Mouse (Mus musculus) cortical plate, adult 2 months (tissue): ENCODE measurements around the gene Krt81. TPM values are rescaled to one million over a fixed set of nuclear protein-coding genes. Genes with fewer than 3 reads are reported as not detected.

Experiments used
- H3K27ac ChIP-seq: fragments of 200-500 bp; 2 replicates; pipeline ENCODE4 v1.5.1; 2012; ENCODE audit warnings: low read length, control low read depth, inconsistent platforms; ENCODE audit not compliant: insufficient read depth
- H3K4me1 ChIP-seq: fragments of 200-500 bp; 2 replicates; pipeline ENCODE4 v1.6.1; 2011; ENCODE audit warnings: low read length; ENCODE audit not compliant: control insufficient read depth, insufficient read depth
- H3K4me3 ChIP-seq: fragments of 200-500 bp; 2 replicates; pipeline ENCODE4 v1.5.1; 2011; ENCODE audit warnings: mild to moderate bottlenecking, low read length, control low read depth; ENCODE audit not compliant: insufficient read depth
- CTCF ChIP-seq: fragments of 200-500 bp; IDR thresholded peaks from 2 replicates; pipeline ENCODE4 v1.5.1; 2011; ENCODE audit warnings: mild to moderate bottlenecking, control low read depth, low read length; ENCODE audit not compliant: insufficient read depth; ENCODE audit errors: extremely low read depth
- POLR2A ChIP-seq: fragments of 200-500 bp; IDR thresholded peaks from 2 replicates; pipeline ENCODE4 v1.6.1; 2011; ENCODE audit warnings: mild to moderate bottlenecking, low read length, control low read depth; ENCODE audit not compliant: insufficient read depth; ENCODE audit errors: extremely low read depth
- polyA plus RNA-seq: library from polyadenylated mRNA; depleted of rRNA; stranded (reverse); fragments of >200 nt; gene quantifications from 2 replicates; pipeline ENCODE4 v1.2.3, GENCODE M21; 2012; rRNA removed

The Krt81 gene
- polyA plus RNA-seq, 1 experiment, result not detected

GRCm38 (mm10) chr15:101414807-101415565 lies 48.6 kb downstream of the Krt81 start:
- H3K4me3 ChIP-seq, result no peak overlapping the region
- no peaks in the 10 kb centered on the region for H3K4me1 ChIP-seq
- TF ChIP-seq POLR2A, result no peak
- no peak overlapping the region for H3K27ac ChIP-seq

- no peak overlapping the region for H3K27ac ChIP-seq
- TF ChIP-seq CTCF (no peak), POLR2A (no peak)
- no peak overlapping the region for H3K4me3 ChIP-seq
- H3K4me1 ChIP-seq, result no peaks in the 10 kb centered on the region
Observed at GRCm38 (mm10) chr15:101413916-101414635, 49.5 kb downstream of the Krt81 start.

- H3K27ac ChIP-seq, result no peak overlapping the region
- no peaks in the 10 kb centered on the region for H3K4me1 ChIP-seq
- TF ChIP-seq POLR2A (no peak), CTCF (no peak)
- H3K4me3 ChIP-seq, result no peak overlapping the region
Observed at GRCm38 (mm10) chr15:101412188-101412587, 51.4 kb downstream of the Krt81 start.

GRCm38 (mm10) chr15:101410775-101411174 lies 52.8 kb downstream of the Krt81 start, which contains the start of gene Krt7:
Gene Krt7, plus strand, starts transcription at chr15:101411043.
- no peak within 1 kb of the TSS for H3K27ac ChIP-seq
- no peaks in the 10 kb centered on the region for H3K4me1 ChIP-seq
- TF ChIP-seq POLR2A (no peak), CTCF (no peak)
- H3K4me3 ChIP-seq, result no peak within 1 kb of the TSS

Other genes with a start within 250 kb of the Krt81 start
- 39.7 and 41.0 TPM in 2 replicates for gene Grasp, start 239.6 kb downstream of the Krt81 start, polyA plus RNA-seq
- gene Nr4a1, start 209.5 kb downstream of the Krt81 start, polyA plus RNA-seq, result 76.6 and 103 TPM in 2 replicates
- gene Atg101, start 179.5 kb downstream of the Krt81 start, polyA plus RNA-seq, result 55.3 and 56.0 TPM in 2 replicates
- 0.13 and 0.23 TPM in 2 replicates for gene 6030408B16Rik, start 170.5 kb downstream of the Krt81 start, polyA plus RNA-seq
- 5.7 and 6.2 TPM in 2 replicates for gene Krt80, start 93.6 kb downstream of the Krt81 start, polyA plus RNA-seq
- gene Krt7, start 52.7 kb downstream of the Krt81 start, polyA plus RNA-seq, result 0.33 and 0.36 TPM in 2 replicates
- gene Krt87, start 24.9 kb downstream of the Krt81 start, polyA plus RNA-seq, result 0.09 TPM in 1 of 2 replicates, not detected in the other
- 0.13 TPM in 1 of 2 replicates, not detected in the other for gene Krt88, start 16.0 kb downstream of the Krt81 start, polyA plus RNA-seq
- gene Krt86, start 9.7 kb upstream of the Krt81 start, polyA plus RNA-seq, result not detected in 2 replicates
- not detected in 2 replicates for gene Krt83, start 27.8 kb upstream of the Krt81 start, polyA plus RNA-seq
- gene Gm49425, start 53.5 kb upstream of the Krt81 start, polyA plus RNA-seq, result not detected in 2 replicates
- gene Krt84, start 69.1 kb upstream of the Krt81 start, polyA plus RNA-seq, result not detected in 2 replicates
- not detected in 2 replicates for gene Krt82, start 86.9 kb upstream of the Krt81 start, polyA plus RNA-seq
- gene Krt90, start 99.2 kb upstream of the Krt81 start, polyA plus RNA-seq, result 0.04 TPM in 1 of 2 replicates, not detected in the other
- gene Krt75, start 110.2 kb upstream of the Krt81 start, polyA plus RNA-seq, result not detected in 2 replicates
- gene Gm5414, start 164.4 kb upstream of the Krt81 start, polyA plus RNA-seq, result not detected in 2 replicates
- gene Gm5478, start 183.6 kb upstream of the Krt81 start, polyA plus RNA-seq, result not detected in 2 replicates
- not detected in 2 replicates for gene Krt6b, start 216.5 kb upstream of the Krt81 start, polyA plus RNA-seq
- gene Krt6a, start 230.6 kb upstream of the Krt81 start, polyA plus RNA-seq, result not detected in 2 replicates
- 0.11 TPM in 1 of 2 replicates, not detected in the other for gene Krt5, start 249.1 kb upstream of the Krt81 start, polyA plus RNA-seq